In the genomic region with DNA sequence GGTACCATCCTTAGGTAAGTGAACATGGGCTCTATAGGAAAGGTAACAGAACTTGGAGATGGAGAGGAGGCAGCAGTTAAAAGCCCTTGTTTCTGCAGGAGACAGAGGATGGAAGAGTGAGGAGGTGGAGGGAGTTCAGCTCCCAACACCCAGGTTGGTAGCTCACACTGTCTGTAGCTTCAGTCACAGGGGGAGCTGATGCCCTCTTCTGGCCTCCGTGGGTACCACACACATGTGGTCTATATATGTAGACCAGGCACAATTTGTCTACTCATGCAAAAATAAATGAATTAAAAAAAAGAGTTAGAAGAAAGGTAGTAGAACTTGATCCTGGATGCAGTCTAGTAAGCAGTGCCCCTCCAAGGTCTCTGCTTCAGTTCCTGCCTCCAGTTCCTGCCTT, we compare ENCODE assay signal across 14 mouse cellular contexts.
DNase-seq lines count a peak whose midpoint lies in the region; ATAC-seq and TF ChIP-seq lines count a peak whose summit lies in the region.
"Had no signal": no experiment of that assay in that cellular context is flagged by ENCODE, and none has a peak within 500 bp of the region (broad histone marks: within the 10 kb centered on the region; RNA-seq: fewer than 3 reads in every experiment).

No protein-coding gene starts in this region.

- TF ChIP-seq POLR2A in testis, adult 2 months (IDR thresholded peaks at IDR 0.05; ENCODE audit: control insufficient read depth, low read depth, low read length) = no peak

- H3K4me3 ChIP-seq in heart, postnatal 0 days (ENCODE audit: low read depth, low read length) = no peak overlapping the region
- no peak overlapping the region for H3K4me3 ChIP-seq in testis, adult 2 months (ENCODE audit: control insufficient read depth, low read depth, low read length)
- no peak overlapping the region for H3K4me3 ChIP-seq in liver, postnatal 0 days (ENCODE audit: low read depth, low read length)
- no peak overlapping the region for H3K4me3 ChIP-seq in forebrain, embryonic 11.5 days (ENCODE audit: low read depth, low read length)
- H3K4me3 ChIP-seq: forebrain, embryonic 15.5 days; heart, embryonic 13.5 days; hindbrain, embryonic 15.5 days had no signal

- 92% methylated on average over 1 of the region's 1 CpGs for WGBS in heart, postnatal 0 days
- 83% methylated on average over 1 of the region's 1 CpGs for WGBS in liver, postnatal 0 days (ENCODE audit: insufficient replicate concordance)
- WGBS in forebrain, embryonic 11.5 days = 82% methylated on average over 1 of the region's 1 CpGs

- no peak overlapping the region for H3K4me2 ChIP-seq in heart, postnatal 0 days (ENCODE audit: low read depth, low read length)
- no peak overlapping the region for H3K4me2 ChIP-seq in liver, postnatal 0 days (ENCODE audit: low read depth, low read length)
- H3K4me2 ChIP-seq in forebrain, embryonic 11.5 days (ENCODE audit: low read depth, low read length, severe bottlenecking) = no peak overlapping the region
- H3K4me2 ChIP-seq: forebrain, embryonic 15.5 days; heart, embryonic 13.5 days; hindbrain, embryonic 15.5 days had no signal

- H3K27me3 ChIP-seq in heart, postnatal 0 days (ENCODE audit: control insufficient read depth, insufficient read depth, low read length) = no peaks in the 10 kb centered on the region
- H3K27me3 ChIP-seq in testis, adult 2 months (ENCODE audit: control insufficient read depth, insufficient read depth, low read length) = no peaks in the 10 kb centered on the region
- no peaks in the 10 kb centered on the region for H3K27me3 ChIP-seq in liver, postnatal 0 days (ENCODE audit: insufficient read depth, low read length)
- H3K27me3 ChIP-seq in forebrain, embryonic 11.5 days (ENCODE audit: control insufficient read depth, insufficient read depth, low read length) = no peaks in the 10 kb centered on the region
- H3K27me3 ChIP-seq: forebrain, embryonic 15.5 days; heart, embryonic 13.5 days; hindbrain, embryonic 15.5 days had no signal

- intact Hi-C loops in gastrocnemius, postnatal 36 days (cut with DNase I) = no loop called here

- H3K36me3 ChIP-seq in heart, postnatal 0 days (replicated peaks; ENCODE audit: control insufficient read depth, insufficient read depth, low read length) = no peaks in the 10 kb centered on the region
- no peaks in the 10 kb centered on the region for H3K36me3 ChIP-seq in testis, adult 2 months (ENCODE audit: control insufficient read depth, insufficient read depth, low read length)
- H3K36me3 ChIP-seq in liver, postnatal 0 days (replicated peaks; ENCODE audit: insufficient read depth, low read length) = no peaks in the 10 kb centered on the region
- H3K36me3 ChIP-seq in forebrain, embryonic 11.5 days (ENCODE audit: control insufficient read depth, insufficient read depth, low read length) = no peaks in the 10 kb centered on the region
- H3K36me3 ChIP-seq: forebrain, embryonic 15.5 days; heart, embryonic 13.5 days; hindbrain, embryonic 15.5 days had no signal

- no peak overlapping the region for H3K9ac ChIP-seq in heart, postnatal 0 days (replicated peaks; ENCODE audit: low read depth, low read length)
- no peak overlapping the region for H3K9ac ChIP-seq in liver, postnatal 0 days (replicated peaks)
- H3K9ac ChIP-seq in forebrain, embryonic 11.5 days (ENCODE audit: low read length) = no peak overlapping the region
- H3K9ac ChIP-seq: forebrain, embryonic 15.5 days; heart, embryonic 13.5 days; hindbrain, embryonic 15.5 days had no signal

- TF ChIP-seq EP300 in heart, postnatal 0 days (IDR thresholded peaks at IDR 0.05; ENCODE audit: low read depth) = no peak
- no peak for TF ChIP-seq EP300 in liver, postnatal 0 days (IDR thresholded peaks at IDR 0.05; ENCODE audit: low read depth)

- DNase-seq in heart, postnatal 0 days (ENCODE audit: low spot score) = no peak
- no peak for DNase-seq in heart, adult 11 months
- DNase-seq in testis, postnatal 10 days (ENCODE audit: low spot score) = no peak
- DNase-seq in liver, postnatal 0 days = peak; percentile 27
- no peak for DNase-seq in forebrain, embryonic 11.5 days (ENCODE audit: low spot score)
- DNase-seq in gastrocnemius, adult 18-20 months (ENCODE audit: low spot score) = no peak
- DNase-seq in gastrocnemius, postnatal 36 days = no peak
- DNase-seq: adrenal gland, adult 2 months; cerebellum, adult 18-20 months; right cerebral cortex, postnatal 14 days had no signal

- ATAC-seq in heart, postnatal 0 days (ENCODE audit: insufficient read depth, low read depth) = no peak
- ATAC-seq in liver, postnatal 0 days = no peak
- no peak for ATAC-seq in forebrain, embryonic 11.5 days (replicated peaks; ENCODE audit: low FRiP score)
- ATAC-seq: forebrain, embryonic 15.5 days had no signal

- TF ChIP-seq CTCF in heart, postnatal 0 days (IDR thresholded peaks at IDR 0.05; ENCODE audit: low read depth) = 0 out of 2 replicates have a peak, but pooled peaks have one; percentile 15
- TF ChIP-seq CTCF in testis, adult 2 months (IDR thresholded peaks at IDR 0.05; ENCODE audit: control insufficient read depth, insufficient read depth, insufficient replicate concordance, low read depth, low read length) = peak; percentile 25; the same call in 1 of the 2 replicates
- peak; percentile 49 for TF ChIP-seq CTCF in liver, postnatal 0 days (IDR thresholded peaks at IDR 0.05; ENCODE audit: low read depth)

- no peak overlapping the region for H3K27ac ChIP-seq in heart, postnatal 0 days (ENCODE audit: low read depth)
- no peak overlapping the region for H3K27ac ChIP-seq in testis, adult 2 months (ENCODE audit: control insufficient read depth, insufficient read depth, low read depth, low read length)
- H3K27ac ChIP-seq in liver, postnatal 0 days (ENCODE audit: low read depth) = no peak overlapping the region
- H3K27ac ChIP-seq in forebrain, embryonic 11.5 days (ENCODE audit: low read depth, low read length) = no peak overlapping the region
- H3K27ac ChIP-seq: forebrain, embryonic 15.5 days; heart, embryonic 13.5 days; hindbrain, embryonic 15.5 days had no signal

- H3K4me1 ChIP-seq in heart, postnatal 0 days (ENCODE audit: control insufficient read depth, insufficient read depth) = no peaks in the 10 kb centered on the region
- H3K4me1 ChIP-seq in testis, adult 2 months (ENCODE audit: control insufficient read depth, insufficient read depth, low read length) = peaks cover 2% of the 10 kb centered on the region; the same call in 1 of the 2 replicates
- no peaks in the 10 kb centered on the region for H3K4me1 ChIP-seq in liver, postnatal 0 days (ENCODE audit: insufficient read depth)
- no peaks in the 10 kb centered on the region for H3K4me1 ChIP-seq in forebrain, embryonic 11.5 days (replicated peaks; ENCODE audit: control insufficient read depth, insufficient read depth, low read length)
- H3K4me1 ChIP-seq: forebrain, embryonic 15.5 days; hindbrain, embryonic 15.5 days had no signal

- H3K9me3 ChIP-seq in heart, postnatal 0 days (replicated peaks; ENCODE audit: control insufficient read depth, low read length) = 0 out of 2 replicates have a peak, but pooled peaks cover 5% of the 10 kb centered on the region
- no peaks in the 10 kb centered on the region for H3K9me3 ChIP-seq in liver, postnatal 0 days (ENCODE audit: low read length)
- H3K9me3 ChIP-seq in forebrain, embryonic 11.5 days (ENCODE audit: control insufficient read depth, low read length) = no peaks in the 10 kb centered on the region
- H3K9me3 ChIP-seq: forebrain, embryonic 15.5 days; heart, embryonic 13.5 days; hindbrain, embryonic 15.5 days had no signal
